Mouse (Mus musculus) MEL (cell line): ENCODE measurements around the gene Olfr485. TPM values are rescaled to one million over a fixed set of nuclear protein-coding genes. Genes with fewer than 3 reads are reported as not detected.

Experiments used
- DNase-seq: peaks from one replicate; pipeline ENCODE4 v3.0.0; 2011; ENCODE audit warnings: low read depth, low spot score
- H3K27ac ChIP-seq: 2 replicates; pipeline ENCODE4 v1.5.1; 2012; ENCODE audit warnings: low read depth, mild to moderate bottlenecking, control low read depth, low read length, moderate library complexity; ENCODE audit not compliant: control insufficient read depth
- H3K27me3 ChIP-seq, 2 experiments: fragments of 150-350 bp in 1 of 2; sonication (generic) in 1 of 2; 2 replicates each; pipeline ENCODE4 v1.6.1; 2012; ENCODE audit warnings: low read length in 2 of 2, mild to moderate bottlenecking in 2 of 2, improper control_type of control experiment in 1 of 2, moderate library complexity in 1 of 2; ENCODE audit not compliant: insufficient read depth in 2 of 2, control insufficient read depth in 1 of 2
- H3K36me3 ChIP-seq, 2 experiments: 2 replicates each; pipeline ENCODE4 v1.6.1; 2012 to 2014; ENCODE audit warnings: low read length in 2 of 2, improper control_type of control experiment in 1 of 2, inconsistent platforms in 1 of 2, mild to moderate bottlenecking in 1 of 2; ENCODE audit not compliant: insufficient read depth in 2 of 2, control insufficient read depth in 1 of 2
- H3K4me1 ChIP-seq, 2 experiments: fragments of 150-350 bp in 1 of 2; sonication (generic) in 1 of 2; 2 replicates each; pipeline ENCODE4 v1.6.1; 2012; ENCODE audit warnings: low read length in 2 of 2, improper control_type of control experiment in 1 of 2, mild to moderate bottlenecking in 1 of 2; ENCODE audit not compliant: insufficient read depth in 2 of 2, control insufficient read depth in 1 of 2
- H3K4me3 ChIP-seq, 2 experiments: fragments of 150-350 bp in 1 of 2; sonication (generic) in 1 of 2; 2 replicates each; pipeline ENCODE4 v1.5.1; 2012; ENCODE audit warnings: low read depth in 2 of 2, low read length in 2 of 2, mild to moderate bottlenecking in 2 of 2, moderate library complexity in 2 of 2, control low read depth in 1 of 2, improper control_type of control experiment in 1 of 2; ENCODE audit not compliant: control insufficient read depth in 1 of 2, insufficient read depth in 1 of 2
- H3K79me2 ChIP-seq: 2 replicates; pipeline ENCODE4 v1.6.1; 2012; ENCODE audit warnings: mild to moderate bottlenecking, low read length, moderate library complexity; ENCODE audit not compliant: control insufficient read depth, poor library complexity, insufficient read depth
- H3K9ac ChIP-seq: 2 replicates; pipeline ENCODE4 v1.6.1; 2012; ENCODE audit warnings: low read depth, mild to moderate bottlenecking, control low read depth, low read length, moderate library complexity; ENCODE audit not compliant: control insufficient read depth, poor library complexity, severe bottlenecking
- H3K9me3 ChIP-seq: fragments of 150-350 bp; sonication (generic); replicated peaks from 2 replicates; pipeline ENCODE4 v1.6.1; 2012; ENCODE audit warnings: mild to moderate bottlenecking, low read length, improper control_type of control experiment, moderate library complexity; ENCODE audit not compliant: insufficient read depth
- CHD1 ChIP-seq: IDR thresholded peaks from 2 replicates; pipeline ENCODE4 v1.6.1; 2012; ENCODE audit warnings: low read depth, mild to moderate bottlenecking, inconsistent platforms, low read length, improper control_type of control experiment
- CTCF ChIP-seq, 3 experiments: IDR thresholded peaks in 2 of 3; conservative IDR thresholded peaks in 1 of 3; 2 replicates each; pipeline ENCODE4 v1.5.1; 2011 to 2012; ENCODE audit warnings: low read length in 3 of 3, low read depth in 2 of 3, mild to moderate bottlenecking in 2 of 3, improper control_type of control experiment in 1 of 3, inconsistent platforms in 1 of 3, mixed read lengths in 1 of 3, moderate library complexity in 1 of 3; ENCODE audit not compliant: control insufficient read depth in 1 of 3, insufficient read depth in 1 of 3, poor library complexity in 1 of 3, severe bottlenecking in 1 of 3
- ELF1 ChIP-seq: IDR thresholded peaks from 2 replicates; pipeline ENCODE4 v1.6.1; 2014; ENCODE audit warnings: low read depth, mild to moderate bottlenecking, inconsistent platforms, low read length, improper control_type of control experiment, moderate library complexity
- ETS1 ChIP-seq: IDR thresholded peaks from 2 replicates; pipeline ENCODE4 v1.6.1; 2012; ENCODE audit warnings: low read depth, mild to moderate bottlenecking, inconsistent platforms, low read length, improper control_type of control experiment, moderate library complexity
- MAFK ChIP-seq: IDR thresholded peaks from 2 replicates; pipeline ENCODE4 v1.6.1; 2011; ENCODE audit warnings: low read depth, mild to moderate bottlenecking, low read length, improper control_type of control experiment, borderline replicate concordance
- MYC ChIP-seq: IDR thresholded peaks from 2 replicates; pipeline ENCODE4 v1.6.1; 2011; ENCODE audit warnings: low read depth, mild to moderate bottlenecking, low read length, improper control_type of control experiment, moderate library complexity
- NELFE ChIP-seq: IDR thresholded peaks from 2 replicates; pipeline ENCODE4 v1.6.1; 2011; ENCODE audit warnings: low read depth, low read length, improper control_type of control experiment
- POLR2A ChIP-seq, 2 experiments: IDR thresholded peaks; 2 replicates each; pipeline ENCODE4 v1.6.1; 2011 to 2012; ENCODE audit warnings: low read length in 2 of 2, mild to moderate bottlenecking in 2 of 2, control low read depth in 1 of 2, improper control_type of control experiment in 1 of 2, low read depth in 1 of 2, moderate library complexity in 1 of 2; ENCODE audit not compliant: control insufficient read depth in 1 of 2, insufficient read depth in 1 of 2, poor library complexity in 1 of 2
- POLR2AphosphoS5 ChIP-seq: IDR thresholded peaks from 2 replicates; pipeline ENCODE4 v1.6.1; 2012; ENCODE audit warnings: low read depth, borderline replicate concordance, mild to moderate bottlenecking, inconsistent platforms, low read length, moderate library complexity, mixed read lengths
- RCOR1 ChIP-seq: IDR thresholded peaks from 2 replicates; pipeline ENCODE4 v1.6.1; 2012; ENCODE audit warnings: low read depth, mild to moderate bottlenecking, inconsistent platforms, low read length, improper control_type of control experiment
- TCF12 ChIP-seq: IDR thresholded peaks from 2 replicates; pipeline ENCODE4 v1.6.1; 2014; ENCODE audit warnings: low read depth, mild to moderate bottlenecking, inconsistent platforms, low read length, improper control_type of control experiment, moderate library complexity
- UBTF ChIP-seq: IDR thresholded peaks from 2 replicates; pipeline ENCODE4 v1.6.1; 2012; ENCODE audit warnings: low read depth, mild to moderate bottlenecking, inconsistent platforms, low read length, improper control_type of control experiment, moderate library complexity, borderline replicate concordance; ENCODE audit not compliant: insufficient read depth
- USF1 ChIP-seq: IDR thresholded peaks from 2 replicates; pipeline ENCODE4 v1.6.1; 2014; ENCODE audit warnings: low read depth, mild to moderate bottlenecking, inconsistent platforms, low read length, improper control_type of control experiment, moderate library complexity
- USF2 ChIP-seq, 2 experiments: IDR thresholded peaks; 2 replicates each; pipeline ENCODE4 v1.6.1; 2011 to 2012; ENCODE audit warnings: improper control_type of control experiment in 2 of 2, low read length in 2 of 2, borderline replicate concordance in 1 of 2, inconsistent platforms in 1 of 2, low read depth in 1 of 2, mild to moderate bottlenecking in 1 of 2; ENCODE audit not compliant: insufficient read depth in 1 of 2
- ZNF384 ChIP-seq: IDR thresholded peaks from 2 replicates; pipeline ENCODE4 v1.6.1; 2012; ENCODE audit warnings: low read depth, mild to moderate bottlenecking, inconsistent platforms, low read length, improper control_type of control experiment
- polyA plus RNA-seq, 2 experiments: library from polyadenylated mRNA; stranded (reverse) in 1 of 2; unstranded in 1 of 2; fragments of >175 nt in 1 of 2; fragments of >200 nt in 1 of 2; gene quantifications; 2 replicates each; pipeline versions ENCODE4 v1.2.1 to v1.2.4; 2012; ENCODE audit warnings: low replicate concordance in 2 of 2, low read depth in 1 of 2; ENCODE audit not compliant: insufficient read length in 2 of 2, insufficient read depth in 1 of 2, missing spikeins in 1 of 2
- total RNA-seq: library from RNA; depleted of rRNA; stranded (reverse); fragments of 300-350 nt; gene quantifications from 2 replicates; pipeline ENCODE4 v1.2.3, GENCODE M21; 2012; rRNA removed

Gene Olfr485
- total and polyA plus RNA-seq, 3 experiments: not detected

DNA sequence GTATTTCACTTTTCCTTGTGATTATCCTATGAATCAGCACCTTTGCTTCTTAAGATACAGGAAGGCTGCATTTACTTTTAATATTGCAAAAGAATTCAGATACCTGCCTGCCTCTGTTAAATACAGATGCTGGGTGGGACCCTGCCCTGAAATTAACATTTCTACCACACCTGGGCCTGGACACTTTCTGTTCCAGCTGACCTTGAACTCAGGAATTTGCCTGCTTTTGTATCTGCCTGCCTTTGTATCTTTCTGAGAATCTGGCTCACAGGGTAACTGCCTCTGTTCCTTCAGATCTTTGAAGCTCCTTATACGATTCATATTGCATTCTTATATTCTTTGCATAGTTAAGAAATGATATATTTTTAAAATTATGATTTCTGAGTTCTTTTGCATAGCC lies 38.3 kb downstream of the Olfr485 start:
- TF ChIP-seq CHD1 (no peak), ETS1 (no peak), ELF1 (no peak), MAFK (no peak)
- H3K27ac ChIP-seq: no peak overlapping the region

DNA sequence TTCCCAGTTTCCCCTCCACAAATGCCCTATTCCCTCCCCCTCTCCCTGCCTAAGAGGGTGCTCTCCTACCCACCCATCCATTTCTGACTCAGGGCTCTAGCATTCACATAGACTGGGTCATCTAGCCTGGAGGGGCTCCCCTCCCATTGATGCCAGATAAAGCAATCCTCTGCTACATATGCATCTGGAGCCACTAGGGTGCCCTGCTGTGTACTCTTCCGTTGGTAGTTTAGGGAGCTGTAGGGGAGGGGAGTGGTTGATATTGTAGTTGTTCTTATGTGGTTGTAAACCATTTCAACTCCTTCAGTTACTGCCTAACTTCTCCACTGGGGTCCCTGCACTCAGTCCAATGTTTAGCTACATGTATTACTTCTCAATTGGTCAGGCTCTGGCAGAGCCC lies 39.0 kb downstream of the Olfr485 start:
- no peaks in the 10 kb centered on the region for H3K4me1 ChIP-seq
- no peak overlapping the region for H3K9ac ChIP-seq
- TF ChIP-seq NELFE: no peak
- no peak for TF ChIP-seq CHD1
- no peak for TF ChIP-seq TCF12
- no peak for TF ChIP-seq USF1
- TF ChIP-seq ETS1: no peak
- TF ChIP-seq ELF1: no peak
- no peak for TF ChIP-seq USF2 (IDR thresholded peaks at IDR 0.05; ENCODE audit: borderline replicate concordance in 1 of 2, insufficient read depth in 1 of 2, low read depth in 1 of 2, low read length in 2 of 2)
- no peak for TF ChIP-seq POLR2AphosphoS5
- TF ChIP-seq RCOR1: no peak
- no peak for TF ChIP-seq MYC
- no peak for TF ChIP-seq UBTF
- TF ChIP-seq ZNF384: no peak
- no peak for TF ChIP-seq CTCF (IDR thresholded peaks at IDR 0.05 in 2 of 3, conservative IDR thresholded peaks at IDR 0.05 in 1 of 3; ENCODE audit: control insufficient read depth in 1 of 3, insufficient read depth in 1 of 3, low read depth in 2 of 3, low read length in 3 of 3, poor library complexity in 1 of 3, severe bottlenecking in 1 of 3)
- no peak for TF ChIP-seq POLR2A (IDR thresholded peaks at IDR 0.05; ENCODE audit: control insufficient read depth in 1 of 2, insufficient read depth in 1 of 2, low read depth in 1 of 2, low read length in 2 of 2, poor library complexity in 1 of 2)
- no peaks in the 10 kb centered on the region for H3K27me3 ChIP-seq
- H3K27ac ChIP-seq: no peak overlapping the region
- H3K9me3 ChIP-seq: no peaks in the 10 kb centered on the region
- no peak overlapping the region for H3K4me3 ChIP-seq
- H3K36me3 ChIP-seq: no peaks in the 10 kb centered on the region
- no peak for DNase-seq
- H3K79me2 ChIP-seq: no peaks in the 10 kb centered on the region

More for the DNA sequence above, 38.3 kb downstream of the Olfr485 start:
- DNase-seq: no peak
- Histone ChIP-seq H3K79me2 (no peaks in the 10 kb centered on the region), H3K4me1 (no peaks in the 10 kb centered on the region), H3K9ac (no peak overlapping the region), H3K36me3 (no peaks in the 10 kb centered on the region), H3K4me3 (no peak overlapping the region), H3K27me3 (no peaks in the 10 kb centered on the region), H3K9me3 (no peaks in the 10 kb centered on the region)

Other genes starting within 250 kb of the Olfr485 start
- not detected in 2 replicates for gene Olfr473, start 229.4 kb downstream of the Olfr485 start, total RNA-seq
- gene Olfr473, start 229.4 kb downstream of the Olfr485 start, polyA plus RNA-seq: not detected
- not detected in 2 replicates for gene Olfr474, start 205.2 kb downstream of the Olfr485 start, total RNA-seq
- not detected for gene Olfr474, start 205.2 kb downstream of the Olfr485 start, polyA plus RNA-seq
- not detected in 2 replicates for gene Olfr476, start 195.1 kb downstream of the Olfr485 start, total RNA-seq
- gene Olfr476, start 195.1 kb downstream of the Olfr485 start, polyA plus RNA-seq: not detected
- gene Olfr477, start 173.2 kb downstream of the Olfr485 start, total RNA-seq: not detected in 2 replicates
- not detected for gene Olfr477, start 173.2 kb downstream of the Olfr485 start, polyA plus RNA-seq
- gene Olfr478, start 125.9 kb downstream of the Olfr485 start, total RNA-seq: not detected in 2 replicates
- gene Olfr478, start 125.9 kb downstream of the Olfr485 start, polyA plus RNA-seq: not detected
- not detected in 2 replicates for gene Olfr479, start 109.2 kb downstream of the Olfr485 start, total RNA-seq
- gene Olfr479, start 109.2 kb downstream of the Olfr485 start, polyA plus RNA-seq: not detected
- gene Olfr480, start 92.5 kb downstream of the Olfr485 start, total RNA-seq: not detected in 2 replicates
- gene Olfr480, start 92.5 kb downstream of the Olfr485 start, polyA plus RNA-seq: not detected
- not detected in 2 replicates for gene Olfr481, start 80.0 kb downstream of the Olfr485 start, total RNA-seq
- gene Olfr481, start 80.0 kb downstream of the Olfr485 start, polyA plus RNA-seq: not detected
- gene Olfr482, start 62.3 kb downstream of the Olfr485 start, total RNA-seq: not detected in 2 replicates
- not detected for gene Olfr482, start 62.3 kb downstream of the Olfr485 start, polyA plus RNA-seq
- gene Olfr483, start 59.0 kb downstream of the Olfr485 start, total RNA-seq: not detected in 2 replicates
- not detected for gene Olfr483, start 59.0 kb downstream of the Olfr485 start, polyA plus RNA-seq
- not detected in 2 replicates for gene Olfr484, start 32.4 kb downstream of the Olfr485 start, total RNA-seq
- gene Olfr484, start 32.4 kb downstream of the Olfr485 start, polyA plus RNA-seq: not detected
- gene Olfr486, start 12.9 kb upstream of the Olfr485 start, total RNA-seq: not detected in 2 replicates
- gene Olfr486, start 12.9 kb upstream of the Olfr485 start, polyA plus RNA-seq: not detected
- not detected in 2 replicates for gene Olfr487, start 54.8 kb upstream of the Olfr485 start, total RNA-seq
- not detected for gene Olfr487, start 54.8 kb upstream of the Olfr485 start, polyA plus RNA-seq
- not detected in 2 replicates for gene Olfr488, start 98.5 kb upstream of the Olfr485 start, total RNA-seq
- gene Olfr488, start 98.5 kb upstream of the Olfr485 start, polyA plus RNA-seq: not detected
- not detected in 2 replicates for gene Olfr490, start 129.1 kb upstream of the Olfr485 start, total RNA-seq
- gene Olfr490, start 129.1 kb upstream of the Olfr485 start, polyA plus RNA-seq: not detected
- not detected in 2 replicates for gene Olfr491, start 153.6 kb upstream of the Olfr485 start, total RNA-seq
- not detected for gene Olfr491, start 153.6 kb upstream of the Olfr485 start, polyA plus RNA-seq
- gene Olfr492, start 163.8 kb upstream of the Olfr485 start, total RNA-seq: not detected in 2 replicates
- gene Olfr492, start 163.8 kb upstream of the Olfr485 start, polyA plus RNA-seq: not detected
- not detected in 2 replicates for gene Olfr493, start 187.1 kb upstream of the Olfr485 start, total RNA-seq
- gene Olfr493, start 187.1 kb upstream of the Olfr485 start, polyA plus RNA-seq: not detected
- gene Olfr494, start 205.5 kb upstream of the Olfr485 start, total RNA-seq: not detected in 2 replicates
- not detected for gene Olfr494, start 205.5 kb upstream of the Olfr485 start, polyA plus RNA-seq
- not detected in 2 replicates for gene Olfr495, start 233.3 kb upstream of the Olfr485 start, total RNA-seq
- not detected for gene Olfr495, start 233.3 kb upstream of the Olfr485 start, polyA plus RNA-seq